Mouse (Mus musculus): ENCODE results near the gene Ccdc85c.

Ccdc85c gene

DNA sequence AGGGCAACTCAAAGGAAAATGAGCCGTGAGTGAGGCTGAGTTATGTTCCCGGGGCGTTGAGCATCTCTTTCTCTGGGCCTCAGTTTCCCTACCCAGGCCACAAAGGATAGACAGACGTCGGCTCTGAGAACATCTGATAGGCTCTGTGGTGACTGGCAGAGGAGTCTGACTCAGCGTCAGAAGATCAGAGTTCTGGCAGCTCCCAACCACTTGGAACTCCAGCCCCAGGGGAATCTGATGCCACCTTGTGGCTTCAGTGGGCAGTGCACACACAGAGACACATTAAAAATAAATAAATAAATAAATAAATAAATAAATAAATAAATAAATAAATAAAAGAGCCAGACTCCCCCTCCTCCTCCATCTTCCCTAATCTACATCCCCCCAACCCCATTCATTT lies 21.8 kb upstream of the Ccdc85c start:
- DNase-seq (ENCODE audit: low read depth, low spot score): no peak

DNA sequence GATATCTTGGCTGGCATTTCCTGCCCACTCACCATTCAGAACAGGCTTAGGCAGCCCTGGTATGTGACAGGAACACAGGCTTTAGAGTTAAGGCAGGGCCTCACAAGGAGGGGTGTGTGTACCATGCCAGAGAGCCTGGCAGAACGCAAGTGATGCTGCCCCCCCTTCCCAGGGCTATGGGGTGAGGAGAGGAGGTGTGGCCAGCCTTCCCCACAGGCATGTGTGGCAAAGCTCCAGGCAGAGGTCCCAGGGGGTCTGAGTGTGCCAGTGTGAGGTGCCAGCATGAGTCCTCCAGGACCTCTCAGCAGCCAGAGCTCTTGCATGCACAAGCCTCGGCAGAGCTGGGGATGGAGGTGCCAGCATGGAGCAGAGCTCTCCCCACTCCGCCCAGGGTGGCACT lies 19.4 kb upstream of the Ccdc85c start:
- DNase-seq (ENCODE audit: low read depth, low spot score): no peak

GRCm38 (mm10) chr12:108292957-108293356 lies 17.7 kb upstream of the Ccdc85c start:
- peak; percentile 71 for DNase-seq (ENCODE audit: low read depth, low spot score)

DNA sequence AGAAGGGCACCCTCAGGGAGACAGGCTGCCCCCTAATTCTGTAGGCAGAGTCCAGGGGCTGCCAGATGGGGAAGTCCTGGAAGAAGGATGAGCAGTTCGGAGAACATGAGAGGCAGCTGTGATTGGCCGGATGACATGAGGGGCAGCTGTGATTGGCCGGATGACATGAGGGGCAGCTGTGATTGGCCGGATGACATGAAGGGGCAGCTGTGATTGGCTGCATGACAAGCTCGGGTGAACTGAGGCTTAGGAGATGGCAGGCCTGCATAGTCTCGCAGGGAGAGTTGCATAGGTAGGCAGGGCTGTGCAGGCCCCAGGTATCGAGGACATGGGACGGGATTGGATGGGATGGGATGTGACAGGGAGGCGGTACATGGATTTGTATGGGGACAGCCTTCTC lies 17.2 kb upstream of the Ccdc85c start:
- DNase-seq (ENCODE audit: low read depth, low spot score): no peak

DNA sequence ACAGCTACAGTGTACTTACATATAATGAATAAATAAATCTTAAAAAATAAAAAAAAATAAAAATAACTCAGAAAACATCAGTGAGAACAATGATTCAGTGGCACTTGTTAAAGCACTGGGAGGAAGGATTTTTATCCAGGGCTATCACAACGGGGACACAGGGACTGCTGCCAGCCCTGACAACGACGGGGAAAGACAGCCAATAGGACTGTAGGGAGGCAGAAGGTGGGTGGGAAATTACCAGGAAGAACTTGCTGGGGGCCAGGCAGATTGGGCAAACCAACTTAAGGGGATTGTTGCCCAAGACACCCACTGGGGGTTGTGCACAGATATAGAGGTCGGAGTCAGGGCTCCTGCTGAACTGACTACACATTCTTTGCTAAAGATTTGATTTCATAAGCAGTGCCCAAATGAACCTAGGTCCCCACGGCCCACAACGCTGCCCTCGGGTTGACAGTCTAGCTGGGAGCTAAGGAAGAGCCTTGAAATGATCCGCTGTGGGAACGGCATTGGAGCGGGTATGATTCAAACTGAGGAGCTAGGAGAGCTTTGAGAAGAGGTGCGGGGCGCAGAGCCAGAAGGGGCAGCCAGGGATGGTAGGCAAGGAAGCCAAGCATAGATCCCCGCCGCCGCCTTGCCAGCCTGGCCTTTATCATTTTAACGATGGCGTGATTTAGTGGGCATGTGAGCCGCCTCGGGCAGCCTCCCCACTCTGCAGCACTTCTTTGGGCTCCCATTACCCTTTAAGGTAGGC lies 13.1 kb upstream of the Ccdc85c start:
- no peak for DNase-seq (ENCODE audit: low read depth, low spot score)

GRCm38 (mm10) chr12:108287011-108287410 lies 11.8 kb upstream of the Ccdc85c start:
- DNase-seq (ENCODE audit: low read depth, low spot score): no peak

- no peak for DNase-seq (ENCODE audit: low read depth, low spot score)
Observed at GRCm38 (mm10) chr12:108286381-108286780, 11.2 kb upstream of the Ccdc85c start.

DNA sequence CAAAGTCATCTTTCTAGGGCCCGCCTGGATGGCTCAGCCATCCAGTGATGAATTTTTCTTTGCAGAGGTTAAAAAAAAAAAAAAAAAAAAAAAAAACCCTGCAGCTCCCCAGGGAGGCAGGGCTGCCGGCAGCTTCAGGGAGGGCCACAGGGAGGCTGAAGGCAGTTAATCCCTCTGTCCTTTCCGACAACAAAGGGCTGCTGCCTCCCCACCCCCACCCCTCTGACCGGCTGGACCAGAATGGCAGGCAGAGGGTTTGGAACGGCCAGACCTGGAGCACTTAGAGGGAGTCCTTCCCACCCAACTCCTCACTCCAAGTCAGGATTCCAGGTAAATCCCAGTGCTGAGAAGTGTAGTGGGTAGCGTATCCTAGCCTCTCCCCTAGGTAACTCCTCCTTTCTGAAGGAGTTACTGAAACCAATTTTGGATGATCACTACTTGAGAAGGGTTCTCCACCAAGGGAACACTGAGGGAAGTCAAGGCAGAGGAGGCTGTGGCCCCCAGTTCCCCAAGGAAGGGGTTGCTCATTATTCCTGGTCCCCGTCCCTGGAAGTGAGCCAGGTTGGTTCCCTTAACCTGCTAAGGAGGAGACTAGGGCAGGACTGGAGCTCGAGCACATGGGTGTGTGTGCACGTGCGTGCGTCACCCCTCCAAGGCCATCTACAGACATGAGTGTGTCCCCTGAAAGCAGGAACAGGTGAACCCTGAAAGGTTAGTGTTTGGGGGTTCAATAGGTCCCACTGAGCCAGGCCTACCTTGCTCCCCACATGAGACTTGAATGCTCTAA lies 10.2 kb upstream of the Ccdc85c start:
- DNase-seq (ENCODE audit: low read depth, low spot score): no peak

DNA sequence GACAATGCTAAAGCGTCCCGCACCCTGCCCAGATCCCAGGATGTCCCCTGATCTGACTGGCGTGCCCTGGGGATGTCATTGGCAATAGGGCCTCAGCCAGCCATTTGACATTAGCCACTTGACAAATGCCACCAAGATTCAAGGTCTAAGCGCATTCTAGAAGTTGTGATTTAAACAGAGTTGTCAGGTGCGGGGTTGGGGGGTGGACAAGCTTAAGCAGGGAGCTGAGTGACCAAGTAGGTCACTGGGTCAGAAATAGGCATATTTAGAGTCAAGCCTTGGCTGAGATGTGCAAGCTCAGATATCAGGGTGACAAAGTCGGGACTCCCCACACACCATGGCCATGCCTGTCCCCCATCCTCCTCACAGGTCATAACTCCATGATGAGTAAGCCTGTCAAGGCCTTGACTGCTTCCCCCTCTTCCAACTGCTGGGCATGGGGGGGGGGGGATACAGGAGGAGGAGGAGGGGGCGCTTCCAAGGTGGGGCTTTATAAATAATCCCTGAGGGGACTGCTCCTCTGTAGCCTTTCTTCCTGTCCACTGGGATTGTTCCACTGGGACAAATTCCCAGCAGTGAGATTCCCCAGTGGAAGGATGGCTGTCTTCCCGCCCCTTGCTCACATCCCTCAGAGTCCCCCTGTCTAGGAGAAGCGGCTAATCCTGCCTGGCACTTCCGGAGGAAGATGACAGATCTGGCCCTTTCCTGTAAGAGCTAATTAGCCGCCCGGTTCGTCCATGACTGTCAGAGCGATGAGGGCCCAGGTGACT lies 9.4 kb upstream of the Ccdc85c start:
- no peak for DNase-seq (ENCODE audit: low read depth, low spot score)

- no peak for DNase-seq (ENCODE audit: low read depth, low spot score)
Observed at GRCm38 (mm10) chr12:108278221-108278918, 3.1 kb upstream of the Ccdc85c start.

DNA sequence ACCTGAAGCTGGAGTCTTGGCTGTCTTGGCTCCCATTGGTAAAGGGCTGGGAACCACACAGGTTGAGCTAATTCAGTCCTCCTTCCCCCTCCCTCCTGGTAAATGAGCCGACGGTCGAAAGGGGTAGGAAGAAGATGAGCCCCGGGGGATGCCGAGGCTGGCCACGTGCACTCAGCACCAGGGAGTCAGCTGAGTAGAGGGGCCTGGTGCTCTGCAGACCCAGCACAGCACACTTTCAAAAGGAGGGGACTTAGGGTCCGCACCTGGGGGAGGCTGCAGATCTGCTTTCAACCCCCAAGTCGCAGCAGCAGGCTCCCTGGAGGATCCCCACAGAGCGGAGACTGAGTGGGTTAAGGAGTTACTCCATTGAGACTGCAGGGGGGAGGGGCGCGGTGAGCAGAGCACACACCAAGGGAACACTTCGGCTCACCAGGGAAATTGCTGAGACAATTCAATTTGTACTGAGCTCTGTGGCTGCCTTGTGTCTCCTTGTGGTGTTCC lies 2.2 kb upstream of the Ccdc85c start:
- peak; percentile 33 for DNase-seq (ENCODE audit: low read depth, low spot score)

- DNase-seq (ENCODE audit: low read depth, low spot score): peak; percentile 45
Observed at GRCm38 (mm10) chr12:108275920-108276822, 946 bp upstream of the Ccdc85c start.

DNA sequence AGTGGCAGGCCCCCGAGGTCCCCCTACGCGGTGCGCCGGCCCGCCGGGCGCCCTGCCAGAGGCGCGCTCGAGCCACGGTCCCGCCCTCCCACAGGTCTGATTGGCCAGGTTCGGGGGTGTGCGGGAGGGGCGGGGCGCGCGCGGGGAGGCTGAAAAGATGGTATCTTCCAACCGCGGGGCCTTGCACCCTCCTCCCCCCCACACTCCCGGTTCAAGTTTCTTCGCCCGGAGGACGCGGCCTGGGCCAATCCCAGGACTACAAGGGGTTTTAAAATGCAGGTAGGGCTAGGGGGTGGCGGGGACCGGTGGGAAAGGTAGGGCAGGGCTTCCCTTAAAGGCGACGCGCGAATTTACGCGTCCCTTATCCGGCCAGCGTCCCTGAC lies 274 bp upstream of the Ccdc85c start:
- DNase-seq (ENCODE audit: low read depth, low spot score): peak; percentile 88

DNA sequence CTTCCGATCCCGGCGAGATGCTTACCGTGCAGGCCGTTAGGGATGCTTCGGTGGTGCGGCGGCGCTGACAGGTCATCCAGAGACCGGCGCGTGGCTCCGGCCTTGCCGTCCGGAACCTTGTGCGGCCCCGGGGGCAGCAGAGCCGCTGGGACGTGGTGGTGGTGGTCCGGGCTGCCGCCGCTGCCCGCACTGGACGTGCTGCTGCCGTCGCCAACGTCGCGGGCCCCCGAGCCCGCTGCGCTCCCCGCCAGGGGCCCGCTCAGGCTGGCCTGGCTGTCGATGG lies 971 bp downstream of the Ccdc85c start:
- DNase-seq (ENCODE audit: low read depth, low spot score): no peak

- DNase-seq (ENCODE audit: low read depth, low spot score): no peak
Observed at GRCm38 (mm10) chr12:108273466-108274312, 1.5 kb downstream of the Ccdc85c start.

- no peak for DNase-seq (ENCODE audit: low read depth, low spot score)
Observed at GRCm38 (mm10) chr12:108272143-108272635, 3.0 kb downstream of the Ccdc85c start.

DNA sequence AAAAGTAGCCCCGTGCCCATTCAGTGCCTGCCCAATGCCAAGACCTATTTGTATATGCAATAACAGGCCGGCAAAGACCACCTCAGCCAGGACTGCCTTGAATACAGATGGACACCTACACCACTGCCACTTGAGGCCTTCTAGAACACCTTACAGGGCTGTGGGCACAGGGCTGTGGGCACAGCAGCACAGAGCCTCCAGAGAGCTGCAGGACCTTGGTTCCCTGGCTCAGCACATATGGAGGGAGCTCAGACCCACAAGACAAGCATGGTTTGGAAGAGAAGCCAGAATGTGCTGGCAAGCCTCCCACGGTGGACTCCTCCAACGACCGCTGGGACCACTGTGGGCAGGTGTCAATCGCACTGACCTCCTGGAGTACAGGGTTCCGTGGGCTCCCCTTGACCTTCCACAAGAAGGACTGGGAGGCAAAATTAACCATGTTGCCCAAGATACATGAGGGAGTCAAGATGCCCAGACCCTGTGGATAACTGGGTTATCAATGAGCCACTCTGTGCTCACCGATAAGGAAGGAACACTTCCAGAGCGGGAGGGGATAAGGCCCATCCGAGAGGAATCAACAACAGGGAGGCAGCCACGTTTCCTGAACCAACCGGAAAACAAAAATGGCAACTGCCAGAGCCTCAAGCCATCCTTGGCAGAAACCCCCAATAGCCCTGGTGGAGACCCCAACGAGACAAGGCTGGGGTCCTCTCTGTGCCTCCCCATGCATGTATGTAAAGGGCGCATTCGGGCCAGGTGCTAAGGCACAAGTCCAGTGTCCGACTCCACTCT lies 3.7 kb downstream of the Ccdc85c start:
- DNase-seq (ENCODE audit: low read depth, low spot score): no peak

GRCm38 (mm10) chr12:108270240-108270919 lies 4.8 kb downstream of the Ccdc85c start:
- DNase-seq (ENCODE audit: low read depth, low spot score): no peak
